Mouse (Mus musculus) forelimb bud, embryonic 11.5 days (tissue): ENCODE data around the gene Cyth1.

ENCODE experiments used
- DNase-seq: peaks from one replicate; pipeline ENCODE4 v3.0.0-alpha.2; 2012; ENCODE audit warnings: low read depth, low spot score

Gene Cyth1

GRCm38 (mm10) chr11:118248150-118249011, at the start of gene Cyth1:
Cyth1 (minus strand) TSS chr11:118248592.
- peak; percentile 99 for DNase-seq

- no peak for DNase-seq
Measured at GRCm38 (mm10) chr11:118297967-118298366, 49.6 kb upstream of the Cyth1 start.

DNA sequence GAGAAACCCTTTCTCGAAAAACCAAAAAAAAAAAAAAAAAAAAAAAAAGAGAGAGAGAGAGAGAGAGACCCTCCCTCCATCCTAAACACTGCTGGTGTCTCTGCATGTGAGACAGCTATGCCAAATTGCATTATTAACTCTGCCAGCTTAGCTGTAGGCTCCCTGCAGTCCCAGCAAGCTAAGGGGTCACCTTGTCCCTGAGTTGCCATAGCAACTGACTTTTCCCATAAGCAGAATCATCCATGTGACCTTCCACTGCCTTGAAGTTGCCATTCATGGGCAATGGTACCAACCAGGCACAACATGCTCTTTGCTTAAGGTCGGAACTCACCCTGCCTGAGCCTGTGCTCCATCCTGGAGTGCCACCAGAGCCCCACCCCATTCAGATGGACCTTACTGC, 46.6 kb upstream of the Cyth1 start:
- no peak for DNase-seq

GRCm38 (mm10) chr11:118292671-118293070, 44.3 kb upstream of the Cyth1 start:
- no peak for DNase-seq

DNA sequence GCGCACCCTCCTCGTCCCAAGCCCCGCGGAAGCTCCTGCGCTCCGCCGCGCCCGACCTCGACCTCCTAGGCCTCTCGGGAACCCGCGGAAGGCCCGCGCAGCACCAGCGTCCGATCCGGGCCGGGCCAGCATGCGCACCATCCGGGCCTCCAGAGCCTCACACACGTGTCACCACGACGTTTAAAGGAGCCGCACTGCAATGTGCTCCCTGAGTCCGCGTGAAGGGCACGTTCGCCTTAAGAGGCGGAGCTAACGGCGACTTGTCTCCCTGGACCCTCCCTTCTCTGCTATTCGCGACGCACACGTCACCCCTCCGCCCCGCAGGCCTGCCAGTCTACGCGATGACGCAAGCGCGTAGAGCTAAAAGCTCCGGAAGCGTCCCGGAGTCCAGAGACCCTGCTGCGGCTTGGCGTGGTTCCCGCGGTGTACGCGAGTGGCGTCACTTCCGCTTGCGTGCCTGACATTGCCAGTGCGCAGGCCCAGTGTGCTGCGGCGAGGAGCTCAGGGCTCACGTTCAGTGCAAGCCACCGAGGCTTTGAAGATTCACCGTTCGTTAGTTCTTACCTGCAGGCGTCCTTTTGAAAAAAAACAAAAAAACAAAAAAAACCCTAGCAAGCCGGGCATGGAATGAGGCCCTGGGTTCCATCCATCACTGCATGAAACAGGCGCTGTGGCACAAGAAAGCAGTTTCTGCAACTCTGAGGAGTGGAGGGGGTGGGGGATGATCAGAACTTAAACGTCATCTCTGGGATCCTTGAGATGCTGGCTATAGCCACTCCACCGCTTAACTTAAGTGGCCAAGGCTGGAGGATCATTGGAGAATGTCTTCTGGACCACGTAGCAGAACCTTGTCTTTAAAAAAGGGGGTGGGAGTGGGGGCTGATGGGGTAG, 41.9 kb upstream of the Cyth1 start, which contains the start of gene Usp36:
Usp36 (minus strand) TSS at position 246 of the 891 bp plus-strand sequence.
- DNase-seq = peak; percentile 100

DNA sequence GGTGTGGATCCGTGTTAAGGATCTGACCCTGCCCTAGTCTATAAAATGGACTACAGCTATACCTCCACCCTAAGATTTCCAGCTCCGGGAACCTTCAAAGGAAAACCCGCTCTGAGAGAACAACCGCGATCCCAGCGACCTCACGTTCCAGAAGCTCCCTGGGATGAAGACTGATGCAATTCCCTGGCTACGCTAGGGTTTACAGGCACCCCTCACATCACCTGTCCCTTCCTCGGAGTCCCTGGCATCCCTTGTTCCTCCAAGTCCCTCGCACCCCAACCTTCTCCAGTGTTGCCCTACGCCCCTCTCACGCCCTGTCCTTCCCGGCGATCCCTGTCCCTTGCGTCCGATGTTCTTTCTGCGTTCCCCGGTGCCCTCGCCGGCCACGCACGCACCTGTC, 41.2 kb upstream of the Cyth1 start:
- DNase-seq = peak; percentile 14

DNA sequence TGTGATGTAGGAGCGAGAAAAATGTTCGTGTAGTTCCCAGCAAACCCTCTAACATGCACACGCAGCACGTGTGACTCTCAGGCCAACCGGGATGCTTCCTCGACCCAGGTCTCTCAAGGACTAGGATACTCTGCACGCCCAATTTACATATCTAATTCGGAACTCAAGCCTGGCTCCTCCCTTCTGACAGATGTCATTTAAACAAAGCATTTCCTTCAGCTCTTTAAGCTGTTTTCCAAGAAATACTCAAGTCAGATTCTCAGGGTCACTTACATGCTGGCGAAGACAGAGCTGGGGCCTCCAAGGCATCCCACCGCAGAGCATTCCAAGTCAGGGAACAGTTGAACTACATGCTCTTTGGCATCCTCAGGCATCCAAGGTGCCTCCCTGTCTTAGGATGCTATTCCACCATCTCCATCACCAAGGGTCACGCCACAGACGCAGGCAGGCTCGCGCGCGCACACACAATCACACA, 40.7 kb upstream of the Cyth1 start:
- peak; percentile 28 for DNase-seq

GRCm38 (mm10) chr11:118287573-118287972, 39.2 kb upstream of the Cyth1 start:
- DNase-seq = no peak

- DNase-seq = no peak
Measured at GRCm38 (mm10) chr11:118286434-118286833, 38.0 kb upstream of the Cyth1 start.

DNA sequence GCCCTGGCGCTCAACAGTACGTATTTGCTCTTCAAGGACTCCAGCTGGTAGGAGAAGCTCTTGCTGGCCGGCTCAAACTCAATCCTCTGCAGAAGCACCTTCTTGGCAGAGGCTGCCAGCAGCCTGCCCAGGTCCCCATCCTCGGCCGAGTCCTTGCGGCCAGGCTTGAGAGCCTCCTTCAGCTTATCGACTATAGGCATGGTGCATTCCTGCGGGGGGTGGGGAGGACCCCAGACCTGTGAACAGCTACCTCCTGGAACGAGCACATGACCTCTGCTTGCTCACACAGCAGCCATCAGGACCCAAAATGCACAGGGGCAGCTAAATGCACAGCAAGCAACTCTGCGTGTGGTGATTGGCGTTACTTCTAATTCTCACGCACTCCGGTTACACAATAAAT, 37.4 kb upstream of the Cyth1 start:
- no peak for DNase-seq

DNA sequence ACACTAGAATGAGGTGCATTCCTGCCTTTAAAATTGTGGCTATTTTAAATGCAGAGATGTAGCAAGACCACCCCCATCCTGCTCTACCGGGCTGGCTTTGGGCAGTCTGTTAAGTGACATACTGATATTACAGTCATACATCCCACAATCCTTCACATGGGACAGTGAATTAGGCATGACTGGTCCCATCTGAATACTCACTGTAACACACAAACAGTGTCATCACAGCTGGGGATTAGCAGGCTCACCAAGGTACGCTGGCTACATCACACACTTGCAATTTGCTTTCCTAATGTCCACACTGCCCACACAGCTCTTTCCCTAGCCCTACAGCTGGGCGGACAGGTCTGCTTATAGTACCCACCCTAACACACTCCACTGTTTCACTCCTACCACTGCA, 31.8 kb upstream of the Cyth1 start:
- no peak for DNase-seq

GRCm38 (mm10) chr11:118276328-118276727, 27.9 kb upstream of the Cyth1 start:
- DNase-seq = no peak

DNA sequence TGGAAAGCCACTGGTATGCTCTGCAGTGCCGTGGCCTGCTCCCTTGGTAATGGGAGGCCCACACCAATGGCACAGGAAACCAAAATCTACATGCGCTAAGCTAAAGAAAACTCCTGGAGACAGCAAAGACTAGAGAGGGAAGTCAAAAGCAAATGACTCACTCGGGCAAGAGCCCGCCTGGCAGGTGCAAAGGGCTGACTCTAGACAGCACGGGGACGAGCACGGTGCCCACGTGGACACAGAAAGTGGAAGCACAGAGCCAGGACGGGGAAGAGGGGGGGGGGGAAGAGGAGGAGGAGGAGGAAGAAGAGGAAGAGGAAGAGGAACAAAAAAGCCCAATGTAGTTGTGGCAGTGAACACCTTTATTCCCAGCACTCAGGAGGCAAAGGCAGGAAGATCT, 26.7 kb upstream of the Cyth1 start:
- DNase-seq = no peak

DNA sequence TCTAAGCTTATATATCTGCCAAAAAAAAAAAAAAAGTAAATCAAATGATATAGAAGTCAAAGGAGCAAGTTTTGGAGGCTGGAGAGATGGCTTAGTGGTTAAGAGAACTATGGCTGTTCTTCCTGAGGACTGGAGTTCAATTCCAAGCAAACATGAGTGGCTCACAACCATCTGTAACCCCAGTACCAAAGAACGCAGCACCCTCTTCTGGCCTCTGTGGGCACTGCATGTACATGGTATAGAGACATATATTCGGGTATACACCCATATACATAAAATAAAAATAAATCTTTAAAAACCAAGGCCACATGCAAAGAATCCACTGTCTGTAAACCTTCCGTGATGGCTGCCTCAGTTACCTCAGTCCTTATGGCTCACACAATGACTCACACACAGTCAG, 21.4 kb upstream of the Cyth1 start:
- no peak for DNase-seq

DNA sequence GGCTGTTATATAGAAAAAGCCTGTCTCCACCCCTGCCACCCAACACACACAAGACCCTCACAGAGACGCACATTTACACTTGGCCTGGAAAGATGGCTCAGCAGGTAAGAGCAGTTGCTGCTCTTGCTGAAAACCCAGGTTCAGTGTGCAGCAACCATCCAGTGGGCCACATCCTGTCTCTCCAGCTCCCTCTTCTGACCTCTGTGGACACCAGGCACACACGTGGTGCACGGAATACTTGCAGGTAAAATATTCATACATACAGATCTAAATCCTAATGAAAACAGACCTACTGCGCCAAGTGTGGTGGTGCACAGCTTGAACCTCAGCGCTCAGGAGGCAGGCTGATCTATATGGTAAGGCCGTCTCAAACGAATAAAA, 18.3 kb upstream of the Cyth1 start:
- no peak for DNase-seq

GRCm38 (mm10) chr11:118266044-118266665, 17.8 kb upstream of the Cyth1 start:
- DNase-seq = no peak

DNA sequence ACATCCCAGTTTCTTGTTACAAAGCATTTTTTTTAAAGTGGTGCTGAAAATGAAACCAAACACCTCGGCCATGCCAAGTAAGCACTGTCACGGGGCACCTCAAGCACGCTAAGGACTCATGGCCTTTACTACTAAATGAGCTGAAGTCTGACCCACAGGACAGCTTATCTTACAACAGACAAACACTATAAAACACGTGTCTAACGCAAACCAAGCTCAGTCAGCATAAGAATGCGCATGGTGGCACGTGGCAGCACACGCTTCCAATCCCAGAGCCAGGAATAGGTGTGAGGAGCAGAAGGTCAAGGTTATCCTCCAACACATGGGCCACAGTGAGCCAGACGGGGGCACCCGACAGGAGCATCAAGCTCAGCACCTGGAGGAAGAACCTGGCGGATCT, 17.2 kb upstream of the Cyth1 start:
- DNase-seq = no peak

DNA sequence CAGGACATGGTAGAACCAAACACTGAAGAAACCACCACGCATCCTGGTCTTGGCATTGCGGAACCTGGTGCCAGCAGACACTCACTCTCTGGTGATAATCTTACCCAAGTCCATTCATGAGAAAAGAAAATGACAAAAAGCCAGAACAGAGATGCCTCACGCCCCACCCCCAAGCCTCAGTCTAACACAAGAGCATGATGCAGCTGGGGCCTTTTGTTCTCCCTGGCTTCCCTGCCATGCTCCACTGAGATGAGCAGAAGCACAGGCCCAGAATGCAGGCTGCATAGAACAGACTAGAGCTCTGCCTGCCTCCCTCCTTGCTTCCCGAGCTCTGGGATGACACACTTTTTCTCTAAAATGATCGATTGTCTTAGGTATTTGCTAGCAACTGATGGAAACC, 14.8 kb upstream of the Cyth1 start:
- DNase-seq = no peak

- no peak for DNase-seq
Measured at GRCm38 (mm10) chr11:118260081-118260480, 11.7 kb upstream of the Cyth1 start.

DNA sequence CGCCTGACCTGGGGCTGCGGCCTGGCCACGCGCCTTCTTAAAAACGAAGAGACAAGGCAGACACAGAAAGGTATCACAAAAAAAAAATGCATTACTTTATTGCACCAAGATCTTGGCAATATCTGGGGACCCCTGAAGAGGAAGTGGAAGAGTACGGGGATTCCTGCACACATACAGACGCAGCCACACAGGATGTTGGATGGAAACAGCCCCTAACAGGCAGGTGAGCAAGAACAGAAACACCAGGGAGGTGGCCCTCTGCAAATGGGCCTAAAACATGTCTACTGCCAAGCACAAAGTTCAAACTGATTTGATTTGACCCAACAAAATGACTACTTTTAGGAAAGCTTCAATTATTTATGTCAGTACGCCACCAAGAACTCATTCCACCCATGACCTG, 11.2 kb upstream of the Cyth1 start:
- no peak for DNase-seq

DNA sequence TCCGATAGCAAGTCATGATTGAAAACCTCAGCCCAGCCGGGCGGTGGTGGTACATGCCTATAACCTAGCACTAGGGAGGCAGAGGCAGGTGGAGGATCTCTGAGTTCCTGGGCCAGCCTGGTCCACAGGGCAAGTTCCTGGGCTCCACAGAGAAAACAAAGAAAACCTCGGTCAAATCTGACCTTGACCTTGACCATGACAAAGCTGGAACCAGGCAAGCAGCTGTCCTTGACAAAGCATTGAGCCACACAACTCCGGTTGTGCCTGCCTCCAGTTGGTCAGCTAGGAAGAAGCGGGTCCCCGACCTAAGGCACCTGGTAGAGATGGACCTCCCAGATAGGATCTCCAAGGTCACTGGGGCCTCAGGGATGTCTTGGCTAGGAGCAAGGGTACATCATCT, 8.0 kb upstream of the Cyth1 start:
- no peak for DNase-seq
